Mouse (Mus musculus): ENCODE measurements around the gene Ablim2.

The Ablim2 gene

DNA sequence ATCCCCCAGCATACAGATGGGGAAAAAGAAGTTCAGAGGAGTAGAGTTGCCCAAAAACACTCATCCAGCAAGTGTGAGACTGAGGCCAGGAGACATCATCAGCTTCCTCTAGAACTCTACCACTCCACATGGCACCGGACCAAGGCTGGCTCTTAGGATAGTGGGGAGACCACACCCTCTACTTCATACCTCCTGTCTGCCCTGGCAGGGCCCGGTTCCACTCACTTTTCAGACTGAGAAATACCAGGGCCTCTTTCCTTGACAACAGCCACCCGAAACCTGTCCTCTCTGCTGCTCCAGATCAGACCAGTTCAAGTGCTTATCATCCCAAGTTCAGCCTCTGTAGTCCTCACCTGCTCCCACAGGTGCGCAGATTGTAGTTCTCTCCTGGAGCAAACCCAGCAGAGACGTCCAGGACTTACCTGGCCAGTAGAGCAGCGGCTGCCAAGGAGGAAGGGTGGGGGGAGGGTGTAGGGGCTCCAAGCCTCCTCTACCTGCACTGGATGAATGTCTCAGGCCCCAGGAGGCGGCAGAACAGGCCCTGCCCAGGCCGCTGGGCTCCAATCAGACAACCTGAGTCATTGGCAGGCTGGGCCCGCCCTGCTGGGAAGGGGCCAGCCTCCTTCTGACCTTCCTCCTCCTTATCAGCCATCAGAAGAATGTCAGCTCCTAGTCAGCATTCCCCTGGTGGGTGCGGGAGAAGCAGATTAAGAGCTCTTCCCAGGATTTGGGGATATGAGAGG, 18.0 kb upstream of the Ablim2 start, which contains the start of gene Sh3tc1:
Gene Sh3tc1 (minus strand): TSS at position 452 of the 743 bp plus-strand sequence.
- DNase-seq = peak; percentile 78 to 92

DNA sequence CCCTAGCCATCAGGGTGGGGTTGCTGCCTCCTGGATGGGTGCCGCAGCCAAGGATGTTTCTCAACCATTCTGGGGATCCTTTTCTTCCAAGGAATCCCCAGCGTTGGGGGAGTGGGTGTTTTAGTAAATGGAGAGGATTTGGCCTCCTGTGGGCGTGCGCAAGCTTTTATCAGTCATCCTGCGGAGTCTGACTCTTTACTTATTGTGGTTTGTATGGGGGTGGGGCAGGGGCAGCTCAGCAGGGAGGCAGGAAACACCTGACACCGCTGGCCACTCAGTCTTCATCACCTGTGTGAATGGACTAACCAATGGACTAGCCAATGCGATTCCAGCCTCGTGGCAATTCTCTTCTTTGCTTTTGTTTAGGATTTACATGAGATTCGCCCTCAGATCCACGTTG, 17.0 kb upstream of the Ablim2 start:
- DNase-seq = no peak

DNA sequence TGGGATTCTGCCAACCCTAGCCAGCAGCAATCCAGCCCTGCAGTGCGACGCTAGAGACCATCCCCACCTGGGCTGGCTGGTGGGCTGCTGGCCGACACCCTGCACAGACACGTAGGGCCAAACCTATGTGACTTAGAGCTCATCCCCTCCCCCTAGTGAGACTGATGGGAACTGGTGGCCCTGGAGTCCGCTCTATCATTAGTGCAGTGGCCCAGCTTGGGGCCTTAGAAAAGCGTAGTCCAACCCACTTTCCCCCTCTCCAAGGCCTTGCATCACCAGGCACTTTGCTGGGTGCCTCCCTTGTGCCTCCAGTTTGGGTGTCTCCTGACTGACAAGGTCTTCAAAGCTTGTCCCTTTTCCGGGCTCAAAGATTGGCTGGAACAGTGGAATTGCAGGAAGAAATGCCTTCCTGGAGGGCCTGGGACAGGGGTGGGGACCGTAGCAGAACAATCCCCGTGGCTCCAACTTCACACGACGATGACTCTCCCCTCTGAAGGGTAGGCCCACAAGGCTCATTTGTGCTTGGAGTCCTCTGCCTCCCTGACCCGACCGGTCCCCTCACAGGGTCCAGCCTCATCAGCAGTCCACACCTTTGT, 16.4 kb upstream of the Ablim2 start:
- DNase-seq = peak in 1 of 2 experiments; percentile 17

DNA sequence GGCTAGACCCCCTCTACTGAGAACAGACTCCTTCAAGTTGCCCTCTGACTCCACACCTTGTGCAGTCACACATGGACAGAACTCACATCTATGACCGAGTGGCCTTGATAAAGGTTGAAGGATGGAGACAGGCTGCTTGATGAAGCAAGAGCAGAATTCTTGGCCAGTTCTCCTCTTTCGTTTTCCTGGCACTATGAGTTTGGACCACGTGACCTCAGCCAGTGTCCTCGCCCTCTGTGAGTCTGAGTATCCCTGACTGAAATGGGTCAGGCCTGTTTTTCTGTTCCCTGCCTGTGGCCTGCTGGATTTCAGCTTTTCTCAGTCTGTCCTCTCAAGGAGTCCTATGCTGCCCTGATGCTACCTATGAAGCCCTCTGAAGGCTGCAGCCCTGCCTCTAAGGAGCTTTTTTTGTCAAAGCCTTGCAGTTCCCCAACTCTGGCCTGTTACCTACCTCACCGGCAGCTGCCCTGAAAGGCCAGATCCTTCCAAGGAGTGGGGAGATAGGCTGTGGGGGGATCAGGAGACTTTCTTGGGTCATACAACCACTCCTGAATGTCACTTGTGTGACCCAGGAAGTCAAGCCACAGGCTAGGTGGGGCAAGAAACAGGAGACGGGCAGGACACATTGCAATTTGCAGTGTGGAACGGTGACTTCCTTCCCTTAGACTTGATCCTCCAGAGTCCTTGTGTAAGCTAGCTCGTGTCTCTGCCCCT, 14.3 kb upstream of the Ablim2 start:
- DNase-seq = peak in 1 of 2 experiments; percentile 43

DNA sequence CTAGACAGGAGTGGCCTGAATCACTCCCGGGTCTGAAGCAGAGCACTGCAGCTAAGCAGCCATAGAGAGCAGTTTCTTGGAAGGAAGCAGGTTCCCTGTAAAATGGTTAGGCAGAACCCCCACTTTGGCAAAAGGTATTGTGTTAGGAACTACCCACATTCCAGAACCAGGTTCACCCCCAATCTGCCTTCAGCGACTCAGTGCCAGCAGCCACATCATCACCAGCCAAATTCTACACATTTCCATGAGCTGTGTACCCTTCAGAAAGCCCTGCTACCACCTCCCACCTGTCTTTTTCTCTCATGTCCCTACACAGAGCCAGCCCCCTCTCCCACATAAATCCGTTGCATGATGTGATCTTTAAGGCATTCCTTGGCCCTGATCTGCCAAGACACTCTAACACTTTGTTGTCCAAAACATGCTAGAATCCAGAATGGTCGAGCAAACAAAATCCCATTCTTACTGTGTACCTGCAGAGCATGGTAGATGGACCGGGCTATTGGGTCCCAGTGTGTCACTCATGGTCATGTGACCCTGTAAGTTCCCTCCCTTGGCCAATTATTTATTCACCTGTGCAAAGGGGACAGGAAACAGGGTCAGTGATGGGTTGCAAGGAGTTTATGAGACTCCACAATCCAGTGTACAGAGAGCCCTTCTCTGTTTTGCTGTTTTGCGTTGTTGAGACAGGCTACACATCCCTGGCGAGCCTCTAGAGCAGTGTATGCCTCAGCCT, 13.5 kb upstream of the Ablim2 start:
- no peak for DNase-seq

DNA sequence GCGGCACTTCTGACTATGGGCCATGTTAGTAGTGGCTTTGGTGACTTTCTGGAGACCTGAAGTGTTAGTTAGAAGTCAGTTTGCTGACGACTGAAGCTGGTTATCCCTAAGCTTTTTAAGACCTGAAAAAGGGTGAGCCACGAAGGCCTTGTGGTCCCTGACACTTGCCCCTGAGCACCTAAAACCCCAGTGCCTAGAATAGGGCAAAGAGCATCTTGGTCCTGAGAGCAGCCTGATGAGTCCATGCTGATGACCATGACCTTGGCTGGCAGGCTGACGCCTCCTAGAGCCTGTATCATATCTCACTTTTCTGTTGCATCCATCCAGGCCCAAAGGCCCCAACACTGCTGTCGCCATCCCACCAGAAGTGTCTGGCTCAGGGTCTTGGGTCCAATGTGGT, 12.3 kb upstream of the Ablim2 start:
- no peak for DNase-seq

DNA sequence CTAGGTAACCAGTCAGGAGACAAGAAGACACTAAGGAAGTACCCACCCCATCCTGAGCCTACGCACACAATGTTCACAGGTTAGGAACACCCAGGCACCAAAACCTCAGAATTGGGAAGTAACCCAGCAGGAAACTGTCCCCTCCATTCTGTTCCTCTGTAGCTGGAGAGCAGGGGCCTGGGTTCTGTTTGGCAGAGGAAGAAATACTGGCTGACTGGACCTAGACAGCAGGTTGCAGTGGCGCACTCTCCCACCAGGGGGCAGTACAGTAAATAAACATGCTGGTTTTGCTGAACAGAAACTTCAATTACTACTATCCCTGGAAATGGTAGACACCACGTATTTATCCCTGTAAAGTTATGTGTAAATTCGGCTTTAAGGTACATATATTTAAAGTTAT, 10.8 kb upstream of the Ablim2 start:
- DNase-seq = peak; percentile 66 to 84

DNA sequence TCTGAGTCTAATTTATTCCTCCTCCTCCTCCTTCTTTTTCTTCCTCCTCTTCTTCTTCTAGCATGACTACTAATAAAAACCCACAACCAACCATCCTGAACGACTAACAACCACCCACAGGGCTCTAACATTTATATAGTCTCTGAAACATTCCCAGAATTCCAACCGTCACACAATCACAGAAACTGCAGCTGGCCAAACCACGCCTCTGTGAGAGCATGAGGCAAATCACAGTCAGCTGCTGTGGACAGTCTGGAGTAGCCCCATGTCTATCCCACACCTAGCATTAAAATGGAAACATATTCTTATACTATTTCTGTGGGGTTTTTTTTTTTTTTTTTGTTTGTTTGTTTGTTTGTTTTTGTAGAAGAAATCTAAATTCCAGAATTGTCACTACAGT, 8.3 kb upstream of the Ablim2 start:
- DNase-seq = no peak

DNA sequence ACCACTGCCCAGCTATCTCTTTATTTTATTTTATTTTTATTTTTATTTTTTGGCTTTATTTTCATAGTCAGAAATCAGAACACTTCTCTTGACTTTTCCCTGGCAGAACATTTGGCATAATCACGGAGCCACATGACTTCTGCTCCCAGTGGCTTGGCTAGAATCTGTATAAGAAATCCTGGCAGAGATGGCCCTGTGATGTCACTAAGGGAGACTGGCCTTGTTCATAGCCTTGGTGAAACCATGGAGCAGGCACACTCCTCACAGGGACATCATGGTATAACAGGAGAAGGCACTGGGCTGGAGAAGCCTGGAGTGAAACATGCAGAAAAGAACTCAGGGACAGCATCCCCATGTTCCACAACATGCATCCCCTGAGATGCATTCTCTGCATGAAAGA, 7.7 kb upstream of the Ablim2 start:
- no peak for DNase-seq

DNA sequence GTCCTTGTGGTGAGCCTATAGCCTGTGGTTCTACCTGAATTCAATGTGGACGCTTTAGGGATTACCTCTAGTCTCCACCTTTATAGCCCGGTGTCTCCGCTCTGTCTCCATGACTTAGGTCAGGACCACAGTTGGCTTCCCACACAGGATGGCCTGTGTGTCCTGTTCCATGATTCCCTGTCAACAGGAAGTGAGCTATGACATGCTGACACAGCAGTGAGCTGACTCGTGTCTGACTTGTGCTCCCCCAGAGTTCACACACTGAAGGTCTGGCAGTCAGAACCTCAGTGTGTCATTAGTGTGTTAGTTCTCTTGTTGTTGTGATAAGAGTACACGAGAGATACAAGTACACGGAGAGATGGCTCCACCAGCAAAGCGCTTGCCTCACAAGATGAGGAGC, 6.7 kb upstream of the Ablim2 start:
- no peak for DNase-seq

DNA sequence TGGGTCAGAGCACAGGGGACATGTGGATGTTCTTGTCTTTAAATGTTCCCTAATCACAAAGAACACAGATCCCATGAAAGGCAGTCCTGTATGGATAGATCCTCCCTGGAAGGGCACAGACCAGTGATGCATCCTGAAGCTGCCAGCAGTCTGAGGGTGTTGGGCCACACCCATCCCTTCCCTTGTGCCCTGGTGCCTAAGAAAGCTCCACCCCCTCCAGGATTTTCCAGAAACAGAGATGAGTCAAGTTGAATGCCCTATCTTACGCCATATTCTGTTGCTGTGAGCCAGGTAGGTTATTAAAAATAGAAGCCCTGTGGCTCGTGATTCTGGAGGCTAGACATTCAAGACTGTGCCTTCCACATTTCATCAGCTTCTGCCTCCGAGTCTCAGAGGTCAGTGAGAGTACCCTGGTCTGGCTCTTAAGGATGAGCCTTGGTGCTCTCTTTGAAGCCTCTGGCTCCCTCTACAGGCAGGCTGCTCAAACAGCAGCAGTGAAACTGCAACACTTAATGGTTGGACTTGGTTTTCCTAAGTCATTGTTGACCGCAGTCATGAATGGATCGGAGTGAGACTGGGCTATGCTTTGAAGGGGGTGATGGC, 2.4 kb upstream of the Ablim2 start:
- DNase-seq = peak; percentile 56 to 73

DNA sequence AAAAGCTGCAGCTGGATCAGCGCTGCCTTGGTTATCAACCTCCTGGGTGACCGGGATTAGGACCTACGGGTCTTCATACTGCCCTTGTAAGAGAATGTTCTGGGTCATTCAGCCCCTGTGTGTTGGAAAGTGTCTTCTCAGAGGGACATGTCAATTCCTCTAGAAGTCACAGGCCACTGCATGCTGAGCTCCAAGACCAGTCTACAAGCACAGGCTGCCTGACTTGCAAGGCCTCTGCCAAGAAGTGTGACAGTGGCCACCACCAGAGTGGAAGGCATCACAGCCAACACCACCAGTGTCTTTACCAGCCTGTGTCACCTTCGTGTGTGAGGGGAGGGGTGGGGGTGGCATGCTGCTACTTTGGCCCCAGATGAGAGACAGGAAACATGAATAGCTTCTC, 1.7 kb upstream of the Ablim2 start:
- DNase-seq = no peak

DNA sequence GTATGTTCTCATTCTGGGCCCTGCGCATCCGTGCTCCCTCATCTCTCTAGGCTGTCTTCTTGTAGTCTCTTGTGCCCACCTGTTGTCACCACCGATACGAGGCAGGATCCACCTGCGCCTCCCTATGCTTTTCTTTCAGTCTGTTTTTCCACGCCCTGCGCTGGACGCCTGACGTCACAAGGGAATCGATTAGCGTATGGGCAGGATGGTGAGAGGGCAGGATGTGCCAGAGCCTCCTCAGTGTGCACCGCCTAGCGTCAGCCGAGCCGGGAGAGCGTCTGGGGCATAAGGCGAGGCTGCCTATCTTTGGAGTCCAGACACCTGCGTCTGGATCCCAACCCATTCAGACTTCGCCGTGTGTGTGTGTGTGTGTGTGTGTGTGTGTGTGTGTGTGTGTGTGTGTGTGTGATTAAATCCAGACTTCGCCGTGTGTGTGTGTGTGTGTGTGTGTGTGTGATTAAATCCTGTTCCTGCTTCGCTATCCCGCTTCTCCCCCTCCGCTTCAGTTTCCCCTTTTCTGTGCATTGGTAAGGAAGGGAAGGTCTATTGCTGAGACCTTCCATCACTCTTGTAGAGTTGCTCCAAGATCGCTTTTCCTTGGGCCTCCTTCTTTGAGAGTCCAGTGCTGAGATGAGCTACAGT, 562 bp upstream of the Ablim2 start:
- DNase-seq = no peak

DNA sequence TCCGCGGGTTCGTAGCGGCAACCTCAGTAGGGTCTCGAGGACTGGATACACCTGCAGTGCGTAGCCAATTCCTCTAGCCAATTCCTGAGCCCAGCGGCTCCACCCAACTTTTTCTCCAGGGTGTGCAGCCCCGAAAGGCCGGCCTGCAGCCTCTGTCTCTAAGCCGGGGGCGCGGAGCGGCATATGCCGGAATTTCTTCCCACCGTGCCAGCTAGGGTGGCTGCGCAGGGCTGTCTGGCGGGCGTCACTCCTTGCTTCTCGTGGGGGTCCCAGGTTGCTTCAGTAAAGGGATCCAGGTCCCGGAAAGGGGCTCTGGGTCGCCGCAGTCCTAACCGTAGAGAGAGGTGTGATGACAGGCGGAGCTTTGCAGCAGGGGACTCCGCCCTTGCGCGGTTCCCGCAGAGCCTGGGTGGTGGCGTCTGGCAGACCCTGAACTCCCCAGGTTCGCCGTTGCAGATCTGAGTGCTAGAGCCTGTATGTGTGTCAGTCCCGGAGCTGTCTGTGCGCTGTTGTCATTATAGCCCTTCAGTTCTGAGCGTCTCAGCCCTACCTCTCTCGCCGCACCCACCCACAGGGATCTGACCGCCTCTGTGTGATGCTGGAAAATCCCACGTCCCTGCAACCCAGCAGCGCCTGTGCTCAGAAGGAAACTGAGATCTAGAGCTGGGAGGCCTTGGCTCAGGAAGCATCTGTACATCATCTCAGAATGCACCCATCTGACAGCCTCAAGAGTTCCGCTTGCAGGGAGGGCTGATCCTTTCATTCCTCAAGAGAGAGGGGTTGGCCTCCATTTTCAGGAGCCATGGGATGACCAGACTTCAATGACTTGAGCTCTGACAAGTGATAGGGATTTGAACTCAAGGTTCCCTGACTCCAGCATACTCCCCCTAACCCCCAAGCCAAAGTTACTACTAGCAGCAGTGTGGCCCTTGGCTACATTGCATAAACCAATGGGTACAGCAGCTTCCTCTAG, 687 bp downstream of the Ablim2 start:
- DNase-seq = peak in 1 of 2 experiments; percentile 37

DNA sequence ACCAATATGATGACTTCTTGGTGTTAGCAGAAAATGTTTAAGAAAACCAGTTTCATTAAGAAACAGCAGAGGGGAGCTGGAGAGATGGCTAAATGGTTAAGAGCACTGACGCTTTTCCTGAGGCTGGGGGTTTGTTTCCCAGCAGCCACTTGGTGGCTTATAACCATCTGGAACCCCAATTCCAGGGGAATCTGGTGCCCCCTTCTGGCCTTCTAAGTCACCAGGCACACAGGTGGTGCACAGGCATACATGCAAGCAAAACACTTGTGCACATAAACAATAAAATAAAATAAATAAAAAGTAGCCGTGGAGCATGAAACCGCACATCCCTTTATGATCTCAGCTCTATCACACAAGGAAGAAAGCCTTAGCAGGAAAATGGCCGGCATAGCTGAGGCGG, 3.6 kb downstream of the Ablim2 start:
- DNase-seq = no peak

DNA sequence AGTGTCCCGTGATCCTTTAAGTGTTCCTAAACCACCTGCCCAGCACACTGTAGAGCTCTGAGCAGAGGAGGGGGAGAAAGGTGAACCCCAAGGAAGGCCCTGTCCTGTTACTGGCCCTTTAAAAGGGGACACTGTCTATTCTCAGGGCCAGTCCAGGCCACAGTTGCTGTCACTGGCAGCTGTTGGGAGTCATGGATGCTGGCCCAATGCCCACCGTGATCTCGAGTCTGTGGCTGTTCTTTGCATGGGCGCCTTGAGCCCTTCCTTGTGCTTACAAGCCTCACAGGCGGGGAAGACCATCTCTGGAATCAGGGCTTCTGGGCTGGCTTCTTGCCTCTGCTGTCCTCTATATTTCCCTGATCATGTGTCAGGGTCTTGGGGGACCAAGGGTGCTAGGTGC, 4.7 kb downstream of the Ablim2 start:
- peak; percentile 71 to 85 for DNase-seq

DNA sequence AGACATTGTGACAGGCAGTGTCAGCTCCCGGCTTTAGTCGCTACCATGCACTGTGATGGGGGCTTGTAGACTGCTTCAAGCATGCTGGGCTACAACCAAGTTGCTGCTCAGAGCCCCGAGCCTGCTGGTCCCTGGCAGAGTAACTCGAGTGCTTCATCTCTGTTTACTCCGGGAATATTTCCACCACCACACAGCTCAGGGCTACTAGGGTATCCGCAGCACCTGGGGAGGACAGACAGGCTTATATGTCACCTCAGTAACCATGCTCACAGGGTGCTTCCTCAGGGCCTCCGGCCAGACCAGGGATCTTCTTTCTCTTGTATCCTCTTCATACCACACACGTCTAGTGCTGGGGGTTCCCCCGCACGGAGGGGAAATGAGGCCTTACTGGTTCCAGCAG, 5.2 kb downstream of the Ablim2 start:
- no peak for DNase-seq

DNA sequence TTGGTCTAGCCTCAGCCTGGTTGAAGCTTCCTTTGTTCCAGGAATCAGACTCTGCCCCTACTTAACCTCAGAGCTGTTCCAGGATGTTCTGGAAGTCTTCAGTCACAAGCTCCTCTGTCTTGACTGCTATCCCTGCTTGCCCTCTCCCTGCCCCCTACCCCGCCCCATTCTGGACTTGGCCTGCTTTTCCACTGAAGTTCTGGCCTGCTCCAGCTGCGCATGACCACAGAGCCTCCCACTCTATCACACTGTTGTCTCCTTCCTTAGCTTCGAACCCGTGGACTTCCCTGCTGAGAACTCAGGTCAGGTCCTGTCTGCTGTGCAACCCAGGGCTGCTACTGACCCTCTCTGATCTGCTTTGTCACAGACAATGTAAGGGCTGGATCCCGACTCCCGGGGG, 8.2 kb downstream of the Ablim2 start:
- peak in 1 of 2 experiments; percentile 34 for DNase-seq

DNA sequence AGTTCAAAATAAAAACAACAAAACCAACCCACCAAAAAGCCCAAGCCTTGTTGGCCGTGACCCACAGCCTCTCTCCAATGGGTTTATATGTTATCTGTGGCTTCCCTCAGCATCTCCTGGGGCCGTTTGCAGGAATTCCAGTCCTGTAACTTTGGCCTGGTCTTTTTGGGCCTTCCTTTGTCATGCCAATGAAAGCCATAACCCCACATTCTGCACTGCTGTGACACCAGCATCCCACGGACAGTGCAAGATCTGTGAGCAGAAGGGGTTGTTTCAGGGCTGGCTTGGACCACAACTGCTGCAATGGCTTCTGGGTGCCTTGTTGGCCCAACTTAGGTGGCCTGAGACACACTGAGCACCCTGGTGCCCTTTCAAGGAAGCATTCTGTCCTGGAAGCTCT, 10.8 kb downstream of the Ablim2 start:
- no peak for DNase-seq

DNA sequence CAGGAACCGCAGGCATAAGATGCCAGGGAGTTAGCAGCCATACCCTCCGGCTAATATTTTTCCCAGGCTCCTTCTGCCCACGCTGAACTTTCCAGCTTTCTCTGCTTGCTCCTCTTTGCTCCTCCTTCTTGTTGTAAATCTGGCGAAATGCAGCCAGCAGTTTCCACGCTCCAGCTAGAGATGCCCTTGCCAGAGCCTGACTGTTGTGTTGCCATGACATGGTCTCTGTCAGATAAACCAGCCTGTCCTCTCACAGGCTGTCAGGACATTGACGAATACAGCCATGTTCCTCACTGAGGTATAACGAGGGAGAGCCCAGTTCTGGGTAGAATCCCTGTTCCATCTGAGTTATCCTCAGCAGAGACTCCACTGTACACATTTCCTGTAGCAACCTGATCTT, 11.3 kb downstream of the Ablim2 start:
- DNase-seq = no peak

DNA sequence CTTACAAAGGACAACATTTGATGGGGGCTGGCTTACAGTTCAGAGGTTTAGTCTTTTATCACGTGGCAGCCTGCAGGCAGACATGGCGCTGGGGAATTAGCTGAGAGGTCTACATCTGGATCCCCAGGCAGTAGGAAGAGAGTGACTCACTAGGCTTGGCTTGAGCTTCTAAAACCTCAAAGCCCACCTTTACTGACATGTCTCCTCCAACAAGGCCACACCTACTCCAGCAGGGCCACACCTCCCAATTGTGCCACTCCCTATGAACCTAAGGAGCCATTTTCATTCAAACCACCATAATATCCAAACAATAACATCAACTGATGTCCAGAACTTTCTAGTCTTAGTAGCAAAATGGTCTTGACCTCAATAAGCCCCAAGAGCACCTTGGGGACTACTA, 12.6 kb downstream of the Ablim2 start:
- no peak for DNase-seq

Data from lung, postnatal 4 days (tissue).